Mouse (Mus musculus) kidney, postnatal 0 days (tissue): ENCODE measurements around the gene 9930021J03Rik. TPM values are rescaled to one million over a fixed set of nuclear protein-coding genes. Genes with fewer than 3 reads are reported as not detected.

ENCODE experiments used
- ATAC-seq: fragments of 200-750 bp; cut with Nextera tagmentation; replicated peaks from 2 replicates; pipeline ENCODE4 v1.8.0; 2017; ENCODE audit warnings: low read depth, moderate number of reproducible peaks, moderate TSS enrichment, moderate library complexity; ENCODE audit not compliant: low FRiP score
- DNase-seq: peaks from one replicate; pipeline ENCODE4 v3.0.0-alpha.2; 2016; ENCODE audit warnings: low spot score
- H3K27ac ChIP-seq: fragments of 300-500 bp; sonication (generic); 2 replicates; pipeline ENCODE4 v1.5.1; 2014; ENCODE audit warnings: mild to moderate bottlenecking
- H3K27me3 ChIP-seq: fragments of 300-500 bp; sonication (generic); 2 replicates; pipeline ENCODE4 v1.6.1; 2014; ENCODE audit warnings: low read length, mixed read lengths; ENCODE audit not compliant: insufficient read depth
- H3K36me3 ChIP-seq: fragments of 300-500 bp; sonication (generic); 2 replicates; pipeline ENCODE4 v1.6.1; 2014; ENCODE audit warnings: low read length, mixed read lengths; ENCODE audit not compliant: insufficient read depth
- H3K4me1 ChIP-seq: fragments of 300-500 bp; sonication (generic); replicated peaks from 2 replicates; pipeline ENCODE4 v1.6.1; 2014; ENCODE audit warnings: antibody characterized with exemption, low read length, mixed read lengths; ENCODE audit not compliant: insufficient read depth
- H3K4me2 ChIP-seq: fragments of 300-500 bp; sonication (generic); 2 replicates; pipeline ENCODE4 v1.6.1; 2014; ENCODE audit warnings: mild to moderate bottlenecking, low read length, moderate library complexity, mixed read lengths
- H3K4me3 ChIP-seq: fragments of 300-500 bp; sonication (generic); replicated peaks from 2 replicates; pipeline ENCODE4 v1.5.1; 2014; ENCODE audit warnings: low read depth, low read length
- H3K9ac ChIP-seq: fragments of 300-500 bp; sonication (generic); 2 replicates; pipeline ENCODE4 v1.6.1; 2014; ENCODE audit warnings: low read depth, low read length
- H3K9me3 ChIP-seq: fragments of 300-500 bp; sonication (generic); replicated peaks from 2 replicates; pipeline ENCODE4 v1.6.1; 2016; ENCODE audit warnings: low read length, inconsistent platforms, mixed read lengths
- CTCF ChIP-seq: IDR thresholded peaks from 2 replicates; pipeline ENCODE4 v1.5.1; 2016; ENCODE audit warnings: antibody characterized with exemption, low read depth, mild to moderate bottlenecking, moderate library complexity
- WGBS: fragments of 180-500 bp; shearing (Covaris S2); extraction: QIAGEN DNeasy Blood & Tissue Kit; methylation state at CpG from one replicate; pipeline ENCODE4 v1.1.7; 2014; 5-methylcytosine and 5-hydroxymethylcytosine counted together
- polyA plus RNA-seq: library from polyadenylated mRNA; unstranded; fragments of >200 nt; fragmentation: Nextera tagmentation; extraction: Ambion mirVana; gene quantifications from 2 replicates; pipeline ENCODE4 v1.2.1, GENCODE M21; 2015

Gene 9930021J03Rik
- polyA plus RNA-seq, 1 experiment from 2014 or later, result 5.9 TPM

DNA sequence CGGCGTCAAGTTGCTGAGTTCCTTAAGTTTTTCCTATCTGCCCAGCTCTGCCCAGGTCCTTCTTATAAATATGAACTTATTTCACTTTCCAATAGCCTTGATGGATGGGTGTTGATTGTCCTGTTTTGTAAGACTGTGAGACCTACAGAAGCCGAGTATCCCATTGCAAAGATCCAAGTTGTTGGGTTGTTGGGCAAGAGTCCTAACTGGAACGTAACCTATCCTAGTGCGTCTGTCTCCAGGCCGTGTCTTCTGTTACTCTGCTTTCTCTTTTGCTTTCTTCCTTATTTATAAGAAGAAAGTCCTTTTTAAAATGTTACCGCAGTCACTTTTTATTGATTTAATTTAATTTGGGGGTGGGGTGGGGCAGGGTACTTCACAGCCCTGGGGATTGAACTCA is 130.8 kb downstream of the 9930021J03Rik start:
- Histone ChIP-seq H3K27ac (0 out of 2 replicates have a peak overlapping the region, but pooled peaks have one; percentile 19), H3K9ac (no peak overlapping the region), H3K4me3 (no peak overlapping the region), H3K4me2 (no peak overlapping the region), H3K9me3 (no peaks in the 10 kb centered on the region), H3K36me3 (no peaks in the 10 kb centered on the region), H3K27me3 (no peaks in the 10 kb centered on the region), H3K4me1 (no peaks in the 10 kb centered on the region)
- TF ChIP-seq CTCF, result no peak
- DNase-seq (no peak), ATAC-seq (no peak)
- WGBS, result 95% methylated on average over 7 of the region's 7 CpGs

- Histone ChIP-seq H3K36me3 (no peaks in the 10 kb centered on the region), H3K4me2 (no peak overlapping the region), H3K4me1 (no peaks in the 10 kb centered on the region), H3K9me3 (no peaks in the 10 kb centered on the region), H3K9ac (no peak overlapping the region), H3K27me3 (no peaks in the 10 kb centered on the region), H3K27ac (no peak overlapping the region), H3K4me3 (no peak overlapping the region)
- 94% methylated on average over 13 of the region's 13 CpGs for WGBS
- no peak for TF ChIP-seq CTCF
- ATAC-seq, result no peak
- no peak for DNase-seq
Measured at GRCm38 (mm10) chr19:29672660-29673059, 133.1 kb downstream of the 9930021J03Rik start.

DNA sequence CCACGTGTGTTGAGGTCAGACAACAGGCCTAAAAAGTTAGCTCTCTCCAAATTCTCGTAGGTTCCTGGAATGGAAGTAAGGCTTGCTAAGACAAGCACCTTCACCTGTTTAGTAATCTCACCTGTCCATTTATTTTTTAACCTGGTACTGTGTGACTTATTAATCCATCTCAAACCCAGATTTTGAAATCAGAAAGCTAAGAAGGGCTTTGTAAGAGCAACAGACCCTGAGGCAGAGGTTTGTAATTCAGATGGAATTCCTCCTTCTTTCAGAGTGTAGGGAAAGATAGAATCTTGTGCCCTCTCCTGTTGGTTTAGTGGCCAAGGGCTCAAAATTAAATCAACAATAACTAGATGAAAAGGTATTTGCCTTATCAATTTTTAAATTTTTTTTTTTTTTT is 134.6 kb downstream of the 9930021J03Rik start:
- no peak overlapping the region for H3K27ac ChIP-seq
- ATAC-seq, result no peak
- no peak for DNase-seq
- no peaks in the 10 kb centered on the region for H3K27me3 ChIP-seq
- H3K9me3 ChIP-seq, result no peaks in the 10 kb centered on the region
- no peak overlapping the region for H3K9ac ChIP-seq
- H3K4me1 ChIP-seq, result 0 out of 2 replicates have a peak, but pooled peaks cover 8% of the 10 kb centered on the region
- no peak for TF ChIP-seq CTCF
- WGBS, result 70% methylated on average over 2 of the region's 2 CpGs
- no peak overlapping the region for H3K4me3 ChIP-seq
- H3K36me3 ChIP-seq, result no peaks in the 10 kb centered on the region
- no peak overlapping the region for H3K4me2 ChIP-seq

DNA sequence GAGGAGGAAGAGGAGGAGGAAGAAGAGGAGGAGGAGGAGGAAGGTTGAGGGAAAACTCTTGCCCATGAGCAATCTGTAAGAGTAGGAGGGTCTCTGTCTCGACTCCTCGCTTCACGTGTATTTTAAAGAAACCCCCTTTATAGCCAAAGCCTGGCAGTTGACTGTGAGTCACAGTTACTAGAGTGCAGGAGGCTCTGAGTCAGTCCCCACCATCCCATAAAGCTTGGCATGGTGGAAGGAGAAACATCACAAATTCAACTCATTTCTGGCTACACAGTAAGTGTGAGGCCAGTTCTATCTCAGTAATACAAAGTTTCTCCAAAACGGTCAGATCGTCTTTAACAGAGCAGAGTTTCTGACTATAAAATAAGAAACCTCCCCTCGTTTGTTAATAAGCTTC is 135.5 kb downstream of the 9930021J03Rik start:
- no peaks in the 10 kb centered on the region for H3K9me3 ChIP-seq
- no peak overlapping the region for H3K4me3 ChIP-seq
- H3K27ac ChIP-seq, result no peak overlapping the region
- no peak for TF ChIP-seq CTCF
- 81% methylated on average over 6 of the region's 6 CpGs for WGBS
- H3K27me3 ChIP-seq, result no peaks in the 10 kb centered on the region
- no peak overlapping the region for H3K9ac ChIP-seq
- 0 out of 2 replicates have a peak, but pooled peaks cover 8% of the 10 kb centered on the region for H3K4me1 ChIP-seq
- DNase-seq (no peak), ATAC-seq (no peak)
- H3K36me3 ChIP-seq, result no peaks in the 10 kb centered on the region
- H3K4me2 ChIP-seq, result no peak overlapping the region

DNA sequence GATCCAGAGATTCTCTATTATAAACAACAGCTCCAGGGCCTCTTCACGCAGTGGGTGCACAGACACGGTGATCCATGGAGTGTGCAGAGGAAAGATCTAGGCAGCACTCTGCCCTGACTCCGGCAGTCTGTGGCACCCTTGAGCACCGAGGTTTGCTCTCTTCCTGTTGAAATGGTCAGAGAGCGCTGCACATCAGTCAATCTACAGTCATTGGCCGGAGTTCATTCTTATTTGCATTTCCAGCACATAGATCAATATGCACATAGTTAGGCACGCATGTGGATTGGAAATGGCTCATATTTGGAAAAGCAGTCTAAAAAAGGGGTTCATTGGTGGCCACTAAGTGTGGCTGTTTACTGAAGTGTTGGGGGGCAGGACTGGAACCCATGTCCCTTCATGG is 137.7 kb downstream of the 9930021J03Rik start:
- no peaks in the 10 kb centered on the region for H3K9me3 ChIP-seq

GRCm38 (mm10) chr19:29666965-29667594 is 138.7 kb downstream of the 9930021J03Rik start:
- DNase-seq (peak; percentile 75), ATAC-seq (peak; percentile 79; the same call in 1 of the 2 replicates)
- Histone ChIP-seq H3K27ac (peak overlapping the region; percentile 20; the same call in 1 of the 2 replicates), H3K27me3 (no peaks in the 10 kb centered on the region), H3K4me2 (no peak overlapping the region), H3K4me3 (no peak overlapping the region), H3K9ac (no peak overlapping the region), H3K36me3 (no peaks in the 10 kb centered on the region), H3K9me3 (no peaks in the 10 kb centered on the region), H3K4me1 (0 out of 2 replicates have a peak, but pooled peaks cover 8% of the 10 kb centered on the region)
- WGBS, result 27% methylated on average over 5 of the region's 5 CpGs
- no peak for TF ChIP-seq CTCF

More for the DNA sequence above, 137.7 kb downstream of the 9930021J03Rik start:
- Histone ChIP-seq H3K36me3 (no peaks in the 10 kb centered on the region), H3K27ac (no peak overlapping the region), H3K4me3 (no peak overlapping the region), H3K4me2 (no peak overlapping the region), H3K9ac (no peak overlapping the region), H3K4me1 (0 out of 2 replicates have a peak, but pooled peaks cover 8% of the 10 kb centered on the region), H3K27me3 (no peaks in the 10 kb centered on the region)
- DNase-seq (no peak), ATAC-seq (no peak)
- 83% methylated on average over 7 of the region's 7 CpGs for WGBS
- TF ChIP-seq CTCF, result no peak

GRCm38 (mm10) chr19:29666164-29666563 is 139.6 kb downstream of the 9930021J03Rik start:
- Histone ChIP-seq H3K4me3 (no peak overlapping the region), H3K4me2 (no peak overlapping the region), H3K9ac (no peak overlapping the region), H3K27ac (no peak overlapping the region), H3K36me3 (no peaks in the 10 kb centered on the region), H3K4me1 (0 out of 2 replicates have a peak, but pooled peaks cover 8% of the 10 kb centered on the region), H3K27me3 (no peaks in the 10 kb centered on the region), H3K9me3 (no peaks in the 10 kb centered on the region)
- ATAC-seq (no peak), DNase-seq (no peak)
- TF ChIP-seq CTCF, result no peak
- 85% methylated on average over 4 of the region's 4 CpGs for WGBS
